Mouse (Mus musculus): ENCODE data around the gene Cbx6. TPM values are rescaled to one million over a fixed set of nuclear protein-coding genes. Genes with fewer than 3 reads are reported as not detected.

Gene Cbx6
- polyA plus RNA-seq (2012; rRNA removed; ENCODE audit: low replicate concordance) = 50.6 and 89.8 TPM in 2 replicates

GRCm38 (mm10) chr15:79834130-79834880 is at the start of gene Cbx6, which contains the start of gene Npcd:
TSS of gene Cbx6 (minus strand) at chr15:79834688.
TSS of gene Npcd (minus strand) at chr15:79834237.

GRCm38 (mm10) chr15:79804352-79805071 is 30.0 kb downstream of the Cbx6 start, which contains the start of gene Nptxr:
TSS of gene Nptxr (minus strand) at chr15:79804766.

GRCm38 (mm10) chr15:79777749-79778148 is 56.7 kb downstream of the Cbx6 start, which contains the start of gene Dnal4:
TSS of gene Dnal4 (minus strand) at chr15:79777849.

Other genes starting within 250 kb of the Cbx6 start
- 0.30 TPM in 1 of 2 replicates, not detected in the other for gene Dmc1, start 229.6 kb downstream of the Cbx6 start, polyA plus RNA-seq (2012; rRNA removed; ENCODE audit: low replicate concordance)
- 0.86 and 1.7 TPM in 2 replicates for gene Fam227a, start 175.7 kb downstream of the Cbx6 start, polyA plus RNA-seq (2012; rRNA removed; ENCODE audit: low replicate concordance)
- 5.3 and 5.6 TPM in 2 replicates for gene Cby1, start 175.5 kb downstream of the Cbx6 start, polyA plus RNA-seq (2012; rRNA removed; ENCODE audit: low replicate concordance)
- gene Tomm22, start 163.8 kb downstream of the Cbx6 start, polyA plus RNA-seq (2012; rRNA removed; ENCODE audit: low replicate concordance) = 21.5 and 56.9 TPM in 2 replicates
- 34.1 and 38.1 TPM in 2 replicates for gene Josd1, start 146.8 kb downstream of the Cbx6 start, polyA plus RNA-seq (2012; rRNA removed; ENCODE audit: low replicate concordance)
- gene Gtpbp1, start 143.8 kb downstream of the Cbx6 start, polyA plus RNA-seq (2012; rRNA removed; ENCODE audit: low replicate concordance) = 49.1 and 53.4 TPM in 2 replicates
- gene Sun2, start 92.2 kb downstream of the Cbx6 start, polyA plus RNA-seq (2012; rRNA removed; ENCODE audit: low replicate concordance) = 116 and 155 TPM in 2 replicates
- gene Dnal4, start 56.8 kb downstream of the Cbx6 start, polyA plus RNA-seq (2012; rRNA removed; ENCODE audit: low replicate concordance) = 31.8 and 32.2 TPM in 2 replicates
- 1.1 and 1.6 TPM in 2 replicates for gene Nptxr, start 29.9 kb downstream of the Cbx6 start, polyA plus RNA-seq (2012; rRNA removed; ENCODE audit: low replicate concordance)
- 2.5 TPM in 1 of 2 replicates, not detected in the other for gene Npcd, start 451 bp downstream of the Cbx6 start, polyA plus RNA-seq (2012; rRNA removed; ENCODE audit: low replicate concordance)
- 71.3 and 98.3 TPM in 2 replicates for gene Apobec3, start 57.0 kb upstream of the Cbx6 start, polyA plus RNA-seq (2012; rRNA removed; ENCODE audit: low replicate concordance)
- gene Cbx7, start 136.4 kb upstream of the Cbx6 start, polyA plus RNA-seq (2012; rRNA removed; ENCODE audit: low replicate concordance) = 55.6 and 76.8 TPM in 2 replicates
- gene Pdgfb, start 180.3 kb upstream of the Cbx6 start, polyA plus RNA-seq (2012; rRNA removed; ENCODE audit: low replicate concordance) = 40.3 and 42.8 TPM in 2 replicates